Mouse (Mus musculus): ENCODE data around the gene Tfap2e. TPM values are rescaled to one million over a fixed set of nuclear protein-coding genes. Genes with fewer than 3 reads are reported as not detected.

Tfap2e gene
- polyA plus RNA-seq, 1 experiment from 2014 or later, result not detected

DNA sequence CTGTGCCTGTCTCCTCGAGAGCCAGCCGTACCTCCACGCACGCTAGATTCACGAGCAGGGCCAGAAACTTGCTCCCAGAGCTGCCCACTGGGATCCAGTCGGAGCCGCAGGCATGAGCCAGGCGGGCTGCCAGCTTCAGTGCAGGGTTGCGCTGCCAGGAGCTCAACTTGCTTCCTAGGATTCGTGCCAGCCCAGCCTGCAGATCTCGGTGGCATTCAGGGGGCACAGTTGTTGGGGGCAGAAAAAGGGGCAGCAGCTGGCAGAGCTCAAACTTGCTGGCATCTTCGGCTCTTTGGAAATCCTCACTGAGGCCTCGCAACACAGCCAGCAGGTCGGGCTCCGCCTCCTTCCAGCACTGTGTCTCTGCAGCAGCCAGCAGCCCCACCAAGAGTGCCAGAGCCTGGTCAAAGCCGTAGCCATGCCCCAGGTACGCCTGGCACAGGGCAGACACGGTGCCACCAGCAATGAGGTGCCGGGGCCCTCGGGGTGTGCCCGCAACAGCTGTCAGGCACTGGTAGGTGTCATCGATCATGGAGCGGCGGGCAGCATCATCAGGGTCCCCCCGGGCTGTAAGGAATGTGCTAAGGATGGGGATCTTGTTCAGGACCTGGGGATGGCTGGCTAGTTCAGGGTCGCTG is 14.1 kb upstream of the Tfap2e start:
- Histone ChIP-seq H3K4me3 (peak overlapping the region; percentile 11; the same call in 1 of the 2 replicates), H3K27me3 (replicated peaks; ENCODE audit: low read depth, poor library complexity, severe bottlenecking) (no peaks in the 10 kb centered on the region), H3K9me3 (no peaks in the 10 kb centered on the region), H3K36me3 (replicated peaks) (peaks cover 61% of the 10 kb centered on the region), H3K4me1 (peaks cover 47% of the 10 kb centered on the region), H3K27ac (replicated peaks) (no peak overlapping the region)
- WGBS, result 93% methylated on average over 26 of the region's 26 CpGs
- no peak for DNase-seq (ENCODE audit: low spot score)

DNA sequence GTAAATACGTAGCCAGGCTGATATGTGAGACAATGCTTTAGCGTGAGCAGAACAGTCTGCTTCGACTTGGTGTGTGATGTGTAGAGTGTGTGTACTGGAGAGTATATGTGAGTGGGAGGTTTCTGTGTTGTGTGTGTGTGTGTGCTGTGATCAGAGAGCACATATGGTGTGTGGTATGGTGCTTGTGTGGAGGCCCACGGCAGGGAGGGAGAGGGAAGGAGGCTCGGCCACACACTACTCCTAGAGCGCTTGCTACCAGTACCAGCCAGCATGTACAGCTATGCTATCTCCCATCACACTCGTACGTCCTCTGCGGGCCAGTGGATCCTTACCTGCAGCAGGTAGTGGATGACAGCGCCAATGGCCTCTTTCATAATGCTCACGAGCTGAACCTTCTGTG is 13.5 kb upstream of the Tfap2e start:
- peaks cover 67% of the 10 kb centered on the region for H3K36me3 ChIP-seq (replicated peaks)
- peak; percentile 6 for DNase-seq (ENCODE audit: low spot score)
- H3K27ac ChIP-seq (replicated peaks), result no peak overlapping the region
- H3K4me1 ChIP-seq, result peaks cover 44% of the 10 kb centered on the region
- H3K27me3 ChIP-seq (replicated peaks; ENCODE audit: low read depth, poor library complexity, severe bottlenecking), result 0 out of 2 replicates have a peak, but pooled peaks cover 4% of the 10 kb centered on the region
- 92% methylated on average over 11 of the region's 11 CpGs for WGBS
- H3K9me3 ChIP-seq, result no peaks in the 10 kb centered on the region
- no peak overlapping the region for H3K4me3 ChIP-seq

DNA sequence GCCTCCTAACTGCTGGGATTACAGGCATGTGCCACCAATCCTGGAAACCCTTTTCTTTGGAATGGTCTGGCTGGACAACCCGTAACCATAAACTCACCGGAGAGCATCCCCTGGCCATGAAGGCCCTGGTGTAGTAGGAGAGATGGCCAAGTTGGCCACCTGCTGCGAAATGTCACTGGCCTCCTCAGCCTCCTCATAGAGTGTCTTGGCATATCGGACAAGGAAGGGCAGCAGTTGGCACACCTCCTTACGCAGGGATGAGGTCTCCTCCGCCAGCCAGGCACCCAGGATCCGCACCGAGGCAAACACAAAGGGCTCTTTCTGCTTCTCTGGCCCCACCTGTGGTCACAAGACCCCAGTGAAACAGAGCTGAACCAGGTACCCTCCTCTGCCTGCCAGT is 12.3 kb upstream of the Tfap2e start:
- WGBS, result 94% methylated on average over 8 of the region's 8 CpGs
- H3K27me3 ChIP-seq (replicated peaks; ENCODE audit: low read depth, poor library complexity, severe bottlenecking), result peaks cover 16% of the 10 kb centered on the region; the same call in 1 of the 2 replicates
- peak; percentile 6 for DNase-seq (ENCODE audit: low spot score)

DNA sequence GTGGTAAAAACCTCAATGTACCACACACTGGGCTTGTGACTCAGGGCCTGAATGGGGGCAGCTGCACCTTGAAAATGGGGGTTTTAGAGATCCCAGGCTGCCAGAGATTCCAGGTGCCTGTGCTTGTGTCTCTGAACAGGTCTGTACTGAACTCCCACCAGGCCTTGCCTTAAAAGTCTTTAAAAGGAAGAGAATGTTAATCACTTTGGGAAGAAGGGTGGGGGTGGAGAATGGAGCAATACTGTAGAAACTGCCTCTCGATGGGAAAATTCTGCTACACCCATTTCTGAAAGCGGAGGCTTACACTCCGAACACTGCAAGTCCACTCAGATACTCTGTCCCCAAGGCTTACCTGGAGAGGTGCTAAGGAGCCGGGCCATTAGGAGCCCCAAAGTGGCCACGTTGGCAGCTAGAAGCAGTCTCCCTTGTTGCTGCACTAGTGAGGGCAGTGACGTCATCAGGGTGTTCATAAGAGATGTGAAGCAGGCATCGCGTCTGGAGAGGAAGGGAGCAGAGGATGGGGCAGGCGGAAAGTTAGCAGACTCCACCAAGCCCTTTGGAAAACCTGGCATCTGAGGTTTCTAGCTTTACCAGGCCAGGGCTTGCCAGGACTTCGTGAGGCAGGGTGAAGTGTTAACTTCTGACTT is 10.3 kb upstream of the Tfap2e start:
- Histone ChIP-seq H3K4me3 (no peak overlapping the region), H3K27me3 (replicated peaks; ENCODE audit: low read depth, poor library complexity, severe bottlenecking) (peaks cover 29% of the 10 kb centered on the region), H3K9me3 (no peaks in the 10 kb centered on the region), H3K27ac (replicated peaks) (no peak overlapping the region), H3K4me1 (peaks cover 38% of the 10 kb centered on the region), H3K36me3 (replicated peaks) (peaks cover 79% of the 10 kb centered on the region)
- 84% methylated on average over 10 of the region's 10 CpGs for WGBS
- DNase-seq (ENCODE audit: low spot score), result no peak

More for the DNA sequence above, 12.3 kb upstream of the Tfap2e start:
- Histone ChIP-seq H3K36me3 (replicated peaks) (peaks cover 79% of the 10 kb centered on the region), H3K9me3 (no peaks in the 10 kb centered on the region), H3K27ac (replicated peaks) (no peak overlapping the region), H3K4me3 (no peak overlapping the region), H3K4me1 (peaks cover 49% of the 10 kb centered on the region)

DNA sequence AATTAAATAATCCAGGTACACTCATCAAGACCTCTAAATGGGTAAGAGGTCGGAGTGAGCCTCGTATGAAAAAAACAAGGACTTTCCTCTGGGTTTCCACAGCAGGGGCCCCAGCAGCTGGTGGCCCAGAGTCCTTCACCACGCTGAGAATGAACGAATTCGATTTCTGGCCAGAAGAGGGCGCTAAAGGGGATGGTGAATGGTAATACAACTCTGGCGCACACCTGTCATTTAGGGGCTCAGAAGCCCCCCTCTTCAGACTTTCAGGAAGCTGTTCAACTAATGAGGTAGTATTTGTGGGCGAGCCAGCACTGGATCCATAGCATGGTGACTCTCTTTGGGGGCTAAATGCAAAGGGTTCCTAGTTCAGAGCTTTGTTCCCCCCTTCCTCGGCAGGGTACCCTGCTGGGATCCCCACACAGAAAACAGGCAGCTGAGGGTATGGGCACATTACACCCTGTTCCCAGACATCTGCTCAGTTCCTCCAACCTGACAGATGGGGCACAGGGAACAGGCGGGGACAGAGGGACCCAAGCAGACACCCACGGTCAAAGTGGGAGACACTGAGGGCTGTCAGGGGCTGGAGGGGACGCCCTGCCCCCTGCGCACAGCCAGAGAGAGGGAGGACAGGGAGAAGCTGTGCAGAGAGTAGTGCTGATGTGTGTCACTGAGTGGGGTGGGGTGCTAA is 9.6 kb upstream of the Tfap2e start:
- peak; percentile 66 for DNase-seq (ENCODE audit: low spot score)
- Histone ChIP-seq H3K9me3 (no peaks in the 10 kb centered on the region), H3K36me3 (replicated peaks) (peaks cover 72% of the 10 kb centered on the region), H3K27ac (replicated peaks) (no peak overlapping the region), H3K4me3 (no peak overlapping the region), H3K4me1 (peaks cover 32% of the 10 kb centered on the region), H3K27me3 (replicated peaks; ENCODE audit: low read depth, poor library complexity, severe bottlenecking) (peaks cover 29% of the 10 kb centered on the region)
- WGBS, result 41% methylated on average over 13 of the region's 13 CpGs

DNA sequence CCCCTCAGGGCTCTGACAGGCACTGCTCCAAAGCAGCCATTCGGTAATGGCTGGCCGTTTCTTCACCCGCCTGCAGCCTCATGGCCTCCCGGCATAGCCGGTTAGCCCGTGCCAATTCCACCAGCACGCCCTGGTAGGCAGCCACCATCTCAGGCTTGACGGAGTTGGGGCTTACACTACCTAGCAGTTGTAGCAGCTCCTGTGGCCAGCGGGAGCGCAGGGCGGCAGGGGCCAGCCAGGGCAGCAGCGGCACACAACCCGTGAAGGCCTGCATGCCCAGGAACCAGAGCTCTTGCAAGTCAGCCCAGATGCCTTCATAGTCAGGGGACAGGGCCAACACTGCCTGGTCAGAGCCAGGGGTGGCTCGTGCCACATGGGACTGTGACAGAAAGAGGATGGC is 8.8 kb upstream of the Tfap2e start:
- Histone ChIP-seq H3K27me3 (replicated peaks; ENCODE audit: low read depth, poor library complexity, severe bottlenecking) (peaks cover 35% of the 10 kb centered on the region), H3K36me3 (replicated peaks) (peaks cover 64% of the 10 kb centered on the region), H3K4me3 (no peak overlapping the region), H3K27ac (replicated peaks) (no peak overlapping the region), H3K9me3 (no peaks in the 10 kb centered on the region), H3K4me1 (peaks cover 31% of the 10 kb centered on the region)
- no peak for DNase-seq (ENCODE audit: low spot score)
- WGBS, result 90% methylated on average over 14 of the region's 14 CpGs

DNA sequence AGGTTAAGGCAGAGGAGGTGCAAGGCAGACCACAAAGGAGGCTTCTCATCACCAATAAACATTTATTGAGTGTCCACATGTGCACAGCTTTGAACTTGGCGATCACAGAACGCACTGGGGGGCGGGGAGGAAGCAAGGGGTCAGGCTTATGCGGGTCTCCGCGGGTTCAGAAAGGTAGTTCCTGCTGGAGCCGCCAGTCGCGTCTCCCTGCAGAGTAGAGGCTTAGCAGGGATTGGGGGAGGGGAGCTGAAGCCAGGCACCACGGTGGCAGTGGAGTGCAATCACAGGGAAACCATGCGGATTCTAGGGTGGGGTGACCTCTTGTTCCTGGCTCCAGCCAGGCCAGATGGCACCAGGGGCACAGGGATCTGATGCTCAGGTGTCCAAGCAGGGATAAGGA is 7.7 kb upstream of the Tfap2e start:
- peak; percentile 53 for DNase-seq (ENCODE audit: low spot score)
- H3K4me1 ChIP-seq, result peaks cover 29% of the 10 kb centered on the region
- H3K27ac ChIP-seq (replicated peaks), result no peak overlapping the region
- WGBS, result 5% methylated on average over 11 of the region's 11 CpGs
- peaks cover 53% of the 10 kb centered on the region for H3K36me3 ChIP-seq (replicated peaks)
- H3K9me3 ChIP-seq, result no peaks in the 10 kb centered on the region
- peaks cover 46% of the 10 kb centered on the region for H3K27me3 ChIP-seq (replicated peaks; ENCODE audit: low read depth, poor library complexity, severe bottlenecking)
- H3K4me3 ChIP-seq, result no peak overlapping the region

DNA sequence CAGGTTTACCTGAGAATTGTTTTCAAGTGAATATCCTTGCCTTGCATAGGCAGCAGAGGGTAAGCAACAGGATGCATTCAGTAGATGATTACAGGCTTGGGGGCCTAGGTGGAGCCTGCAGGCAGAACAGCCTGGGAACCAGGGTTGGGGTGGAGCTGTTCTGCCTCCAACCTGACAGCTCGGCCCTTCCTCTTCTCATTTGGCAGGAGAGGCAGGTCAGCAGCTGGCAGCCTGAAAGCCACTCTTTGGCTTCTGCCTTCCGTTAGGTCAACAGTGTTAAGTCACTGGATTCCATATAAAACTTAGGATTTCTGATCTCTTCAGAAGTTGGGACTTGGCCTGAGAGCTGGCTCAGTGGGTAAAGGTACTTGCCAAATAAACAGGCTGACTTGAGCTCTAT is 6.9 kb upstream of the Tfap2e start:
- peaks cover 53% of the 10 kb centered on the region for H3K27me3 ChIP-seq (replicated peaks; ENCODE audit: low read depth, poor library complexity, severe bottlenecking)
- no peaks in the 10 kb centered on the region for H3K9me3 ChIP-seq
- peaks cover 46% of the 10 kb centered on the region for H3K36me3 ChIP-seq (replicated peaks)
- DNase-seq (ENCODE audit: low spot score), result no peak
- H3K4me1 ChIP-seq, result peaks cover 29% of the 10 kb centered on the region
- no peak overlapping the region for H3K4me3 ChIP-seq
- 53% methylated on average over 2 of the region's 2 CpGs for WGBS
- no peak overlapping the region for H3K27ac ChIP-seq (replicated peaks)

DNA sequence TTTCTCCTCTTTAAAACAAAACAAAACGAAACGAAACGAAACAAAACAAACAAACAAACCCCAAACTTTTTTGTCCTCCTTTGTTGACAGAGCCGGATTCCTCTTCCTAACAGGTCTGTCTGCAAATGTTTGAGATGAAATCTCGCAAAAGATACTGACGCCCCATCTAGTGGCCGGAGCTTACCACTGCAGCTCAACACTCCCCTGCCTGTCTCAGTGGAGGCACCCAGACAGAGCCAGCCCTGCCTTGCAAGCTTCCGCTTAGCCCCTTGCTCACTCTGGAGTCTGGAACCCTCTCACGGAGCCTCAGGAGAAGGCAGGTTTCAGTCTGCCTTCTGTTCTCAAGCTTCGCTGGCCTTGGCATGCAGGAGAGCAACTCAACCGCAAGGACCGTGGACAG is 5.4 kb upstream of the Tfap2e start:
- peaks cover 69% of the 10 kb centered on the region for H3K27me3 ChIP-seq (replicated peaks; ENCODE audit: low read depth, poor library complexity, severe bottlenecking)
- 6% methylated on average over 12 of the region's 12 CpGs for WGBS

DNA sequence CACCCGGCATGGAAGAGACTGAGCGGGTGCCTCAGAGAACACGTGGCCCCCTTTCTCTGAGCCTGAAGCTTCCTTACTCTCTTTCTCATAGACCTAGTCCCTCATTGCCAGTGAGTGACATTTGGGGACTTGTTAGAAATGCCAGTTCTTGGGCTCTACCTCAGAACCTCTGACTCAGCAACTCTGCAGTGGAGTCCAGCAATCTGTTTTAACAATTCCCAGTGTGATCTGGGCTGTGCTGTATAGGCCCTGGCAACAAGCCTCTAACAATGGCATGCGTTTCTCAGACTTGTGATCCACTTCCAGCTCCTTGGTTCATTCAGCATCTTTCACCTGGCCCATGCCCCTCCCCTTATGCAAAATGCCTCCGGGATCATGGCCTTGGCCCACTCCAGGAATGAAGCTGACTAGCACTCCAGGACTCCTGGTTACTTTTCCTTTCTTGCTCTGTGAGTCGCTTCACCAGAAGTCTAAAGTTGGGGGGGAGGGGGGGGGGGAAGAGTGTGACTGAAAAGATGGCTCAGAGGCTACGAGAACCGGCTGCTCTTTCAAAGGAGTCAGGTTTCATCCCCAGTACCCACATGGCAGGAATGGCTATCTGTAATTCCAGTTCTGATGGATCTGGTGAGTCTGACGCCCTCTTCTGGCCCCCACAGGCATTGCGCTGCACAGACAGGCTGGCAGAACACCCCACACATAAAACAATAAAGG is 4.1 kb upstream of the Tfap2e start:
- Histone ChIP-seq H3K9me3 (no peaks in the 10 kb centered on the region), H3K27me3 (replicated peaks; ENCODE audit: low read depth, poor library complexity, severe bottlenecking) (peaks cover 82% of the 10 kb centered on the region), H3K36me3 (replicated peaks) (peaks cover 17% of the 10 kb centered on the region), H3K4me3 (0 out of 2 replicates have a peak overlapping the region, but pooled peaks have one; percentile 11), H3K4me1 (peaks cover 39% of the 10 kb centered on the region), H3K27ac (replicated peaks) (no peak overlapping the region)
- peak; percentile 66 for DNase-seq (ENCODE audit: low spot score)
- 18% methylated on average over 10 of the region's 10 CpGs for WGBS

More for the DNA sequence above, 5.4 kb upstream of the Tfap2e start:
- Histone ChIP-seq H3K27ac (replicated peaks) (no peak overlapping the region), H3K9me3 (no peaks in the 10 kb centered on the region), H3K36me3 (replicated peaks) (peaks cover 30% of the 10 kb centered on the region), H3K4me1 (peaks cover 29% of the 10 kb centered on the region), H3K4me3 (no peak overlapping the region)
- DNase-seq (ENCODE audit: low spot score), result peak; percentile 86

DNA sequence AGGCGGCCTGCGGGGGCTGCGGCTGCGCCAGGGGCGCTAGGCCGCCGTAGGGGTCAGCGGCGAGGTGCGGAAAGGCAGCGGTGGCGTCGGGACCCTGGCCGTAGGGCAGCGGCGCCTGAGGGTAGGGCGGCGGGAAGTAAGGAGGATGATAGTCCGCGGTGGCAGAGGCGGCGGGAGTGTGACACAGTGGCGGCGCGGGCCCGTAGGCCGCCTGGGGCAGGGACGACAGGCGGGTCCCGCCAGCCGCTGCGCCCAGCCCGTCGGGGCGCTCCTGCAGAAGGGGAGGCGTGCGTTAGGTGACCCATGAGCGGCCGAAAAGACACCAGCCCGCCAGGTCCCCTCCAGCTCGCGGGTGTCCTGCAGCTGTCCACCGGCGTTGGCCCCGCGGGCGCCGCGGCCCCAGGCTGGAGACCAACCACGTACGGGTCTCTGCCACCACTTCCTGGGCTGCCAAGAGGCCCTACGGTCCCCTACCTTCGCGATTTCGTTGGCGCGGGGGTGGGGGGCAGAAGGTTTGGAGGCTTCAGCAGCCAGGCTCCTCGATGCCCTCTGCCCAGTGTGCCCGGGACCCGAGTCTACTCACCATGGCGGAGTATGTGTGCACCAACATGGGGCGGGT is 549 bp downstream of the Tfap2e start:
- no peaks in the 10 kb centered on the region for H3K36me3 ChIP-seq (replicated peaks)
- peak; percentile 54 for DNase-seq (ENCODE audit: low spot score)
- H3K4me1 ChIP-seq, result peaks cover 37% of the 10 kb centered on the region
- peaks cover 99% of the 10 kb centered on the region for H3K27me3 ChIP-seq (replicated peaks; ENCODE audit: low read depth, poor library complexity, severe bottlenecking)
- no peaks in the 10 kb centered on the region for H3K9me3 ChIP-seq
- 1% methylated on average over 62 of the region's 62 CpGs for WGBS
- peak overlapping the region; percentile 55; the same call in 1 of the 2 replicates for H3K27ac ChIP-seq (replicated peaks)
- H3K4me3 ChIP-seq, result peak overlapping the region; percentile 41

Data from embryonic facial prominence, embryonic 10.5 days (tissue).